Mouse (Mus musculus) spleen, adult 2 months (tissue): Measurements from ENCODE around the gene Prkn. TPM values are rescaled to one million over a fixed set of nuclear protein-coding genes. Genes with fewer than 3 reads are reported as not detected.

Experiments
- DNase-seq, 2 experiments: peaks; one replicate each; pipeline versions ENCODE4 v3.0.0 to v3.0.0-alpha.2; 2012 to 2021; ENCODE audit warnings: low spot score in 2 of 2, low read depth in 1 of 2
- H3K27ac ChIP-seq: fragments of 200-500 bp; 2 replicates; pipeline ENCODE4 v1.5.1; 2012; ENCODE audit warnings: low read length, inconsistent platforms; ENCODE audit not compliant: insufficient read depth
- H3K27me3 ChIP-seq: fragments of 200-500 bp; 2 replicates; pipeline ENCODE4 v1.6.1; 2012; ENCODE audit warnings: mild to moderate bottlenecking, moderate library complexity, low read length, inconsistent platforms; ENCODE audit not compliant: control insufficient read depth, insufficient read depth
- H3K36me3 ChIP-seq: fragments of 200-500 bp; 2 replicates; pipeline ENCODE4 v1.6.1; 2012; ENCODE audit warnings: mild to moderate bottlenecking, low read length, inconsistent platforms; ENCODE audit not compliant: control insufficient read depth, insufficient read depth
- H3K4me1 ChIP-seq: fragments of 200-500 bp; 2 replicates; pipeline ENCODE4 v1.6.1; 2011; ENCODE audit warnings: inconsistent platforms; ENCODE audit not compliant: control insufficient read depth, insufficient read depth, insufficient read length
- H3K4me3 ChIP-seq: fragments of 200-500 bp; 2 replicates; pipeline ENCODE4 v1.5.1; 2011; ENCODE audit warnings: mild to moderate bottlenecking, inconsistent platforms; ENCODE audit not compliant: insufficient read depth, insufficient read length; ENCODE audit errors: extremely low read depth
- CTCF ChIP-seq: fragments of 200-500 bp; IDR thresholded peaks from 2 replicates; pipeline ENCODE4 v1.5.1; 2011; ENCODE audit warnings: mild to moderate bottlenecking, inconsistent platforms; ENCODE audit not compliant: insufficient read depth, insufficient read length, insufficient replicate concordance; ENCODE audit errors: extremely low read depth
- POLR2A ChIP-seq: fragments of 200-500 bp; IDR thresholded peaks from 2 replicates; pipeline ENCODE4 v1.6.1; 2011; ENCODE audit warnings: low read depth, low read length, inconsistent platforms
- WGBS: fragments of 180-500 bp; shearing (Covaris S2); methylation state at CpG from one replicate; pipeline ENCODE4 v1.1.7; 2018; 5-methylcytosine and 5-hydroxymethylcytosine counted together
- polyA plus RNA-seq: library from polyadenylated mRNA; depleted of rRNA; stranded (reverse); fragments of >200 nt; gene quantifications from 2 replicates; pipeline ENCODE4 v1.2.3, GENCODE M21; 2012

The Prkn gene
- polyA plus RNA-seq, 1 experiment: 0.72 TPM

- TF ChIP-seq POLR2A: no peak
- no peak for TF ChIP-seq CTCF
- no peaks in the 10 kb centered on the region for H3K36me3 ChIP-seq
- H3K27ac ChIP-seq: no peak overlapping the region
- no peak for DNase-seq
- WGBS: 86% methylated on average over 4 of the region's 4 CpGs
- H3K27me3 ChIP-seq: no peaks in the 10 kb centered on the region
- H3K4me3 ChIP-seq: no peak overlapping the region
- H3K4me1 ChIP-seq: no peaks in the 10 kb centered on the region
Measured at GRCm38 (mm10) chr17:11211591-11211990, 371.4 kb downstream of the Prkn start.

DNA sequence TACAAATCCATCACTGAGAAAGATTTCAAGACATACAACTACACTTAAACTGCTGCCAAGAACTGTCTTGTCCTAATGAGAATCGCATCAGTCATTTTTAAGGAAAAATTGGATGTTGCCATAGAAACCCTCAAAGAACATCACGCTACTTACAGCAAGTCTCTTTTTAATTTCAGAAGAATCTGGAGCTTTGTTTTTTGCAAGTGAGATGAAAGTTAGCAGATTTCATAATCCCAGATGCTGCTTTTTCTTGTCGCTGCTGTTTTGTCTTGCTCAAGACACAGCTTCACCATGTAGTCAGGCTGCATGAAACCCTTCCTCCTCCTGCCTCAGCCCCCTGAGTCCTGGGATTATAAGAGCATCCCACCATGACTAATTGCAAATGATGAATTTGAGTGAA is 373.5 kb downstream of the Prkn start:
- DNase-seq: no peak
- no peaks in the 10 kb centered on the region for H3K4me1 ChIP-seq
- 91% methylated on average over 3 of the region's 3 CpGs for WGBS
- H3K27ac ChIP-seq: no peak overlapping the region
- no peaks in the 10 kb centered on the region for H3K27me3 ChIP-seq
- H3K4me3 ChIP-seq: no peak overlapping the region
- no peak for TF ChIP-seq CTCF
- TF ChIP-seq POLR2A: no peak
- no peaks in the 10 kb centered on the region for H3K36me3 ChIP-seq

GRCm38 (mm10) chr17:11229011-11229410 is 388.8 kb downstream of the Prkn start:
- H3K36me3 ChIP-seq: no peaks in the 10 kb centered on the region
- TF ChIP-seq POLR2A (no peak), CTCF (no peak)
- no peaks in the 10 kb centered on the region for H3K4me1 ChIP-seq
- DNase-seq: no peak
- H3K27ac ChIP-seq: no peak overlapping the region
- H3K27me3 ChIP-seq: no peaks in the 10 kb centered on the region
- no peak overlapping the region for H3K4me3 ChIP-seq
- 88% methylated on average over 4 of the region's 4 CpGs for WGBS

GRCm38 (mm10) chr17:11229426-11229825 is 389.2 kb downstream of the Prkn start:
- Histone ChIP-seq H3K36me3 (no peaks in the 10 kb centered on the region), H3K4me1 (no peaks in the 10 kb centered on the region), H3K4me3 (no peak overlapping the region), H3K27ac (no peak overlapping the region), H3K27me3 (no peaks in the 10 kb centered on the region)
- DNase-seq: no peak
- 86% methylated on average over 1 of the region's 1 CpGs for WGBS
- no peak for TF ChIP-seq CTCF
- no peak for TF ChIP-seq POLR2A

- H3K36me3 ChIP-seq: no peaks in the 10 kb centered on the region
- 67% methylated on average over 12 of the region's 12 CpGs for WGBS
- H3K27ac ChIP-seq: no peak overlapping the region
- TF ChIP-seq POLR2A (no peak), CTCF (no peak)
- H3K4me3 ChIP-seq: no peak overlapping the region; the same call in 1 of the 2 replicates
- no peak for DNase-seq
- no peaks in the 10 kb centered on the region for H3K27me3 ChIP-seq
- H3K4me1 ChIP-seq: no peaks in the 10 kb centered on the region
Measured at GRCm38 (mm10) chr17:11230604-11231395, 390.6 kb downstream of the Prkn start.

- H3K36me3 ChIP-seq: no peaks in the 10 kb centered on the region
- no peak for TF ChIP-seq CTCF
- H3K4me3 ChIP-seq: no peak overlapping the region
- H3K27ac ChIP-seq: no peak overlapping the region
- H3K27me3 ChIP-seq: no peaks in the 10 kb centered on the region
- WGBS: 72% methylated on average over 1 of the region's 1 CpGs
- DNase-seq: no peak
- no peaks in the 10 kb centered on the region for H3K4me1 ChIP-seq
Measured at GRCm38 (mm10) chr17:11235273-11235672, 395.1 kb downstream of the Prkn start.

DNA sequence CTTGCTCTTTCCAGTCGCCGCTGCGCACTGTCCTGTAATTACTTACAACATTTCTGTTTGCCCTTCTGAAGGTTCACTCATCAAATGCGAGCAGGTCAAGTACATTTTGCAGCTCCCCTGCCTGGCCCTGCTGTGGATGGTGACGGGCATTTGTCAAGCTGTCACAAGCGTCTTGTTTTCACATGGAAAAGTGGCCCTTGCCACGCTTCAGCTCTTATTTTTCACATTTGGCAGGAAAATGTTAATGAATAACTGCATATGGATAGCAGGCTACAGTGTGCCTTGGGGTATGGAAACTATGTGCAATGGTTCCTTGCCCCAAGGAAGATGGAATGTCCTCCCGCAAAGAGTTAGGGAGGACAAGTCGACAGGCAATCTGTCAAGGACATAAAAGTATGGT is 404.9 kb downstream of the Prkn start:
- Histone ChIP-seq H3K4me3 (no peak overlapping the region), H3K27ac (no peak overlapping the region), H3K27me3 (no peaks in the 10 kb centered on the region), H3K4me1 (no peaks in the 10 kb centered on the region), H3K36me3 (no peaks in the 10 kb centered on the region)
- DNase-seq: no peak
- TF ChIP-seq CTCF (no peak), POLR2A (no peak)
- WGBS: 88% methylated on average over 9 of the region's 9 CpGs
